Mouse (Mus musculus) neural tube, embryonic 15.5 days (tissue): ENCODE measurements at regions not wholly inside any gene's neighbourhood (a gene's known extent, or its start where the extent isn't known, plus 50 kb on each side); places are given as distances from the start of the nearest gene placed in this dataset.

Experiments used
- ATAC-seq: fragments of 200-750 bp; cut with Nextera tagmentation; 2 replicates; pipeline ENCODE4 v1.8.0; 2017; ENCODE audit warnings: mild to moderate bottlenecking, moderate TSS enrichment, moderate library complexity; ENCODE audit not compliant: low FRiP score
- H3K27ac ChIP-seq: fragments of 300-500 bp; sonication (generic); replicated peaks from 2 replicates; pipeline ENCODE4 v1.5.1; 2015; ENCODE audit warnings: mild to moderate bottlenecking, inconsistent platforms
- H3K27me3 ChIP-seq: fragments of 300-500 bp; sonication (generic); replicated peaks from 2 replicates; pipeline ENCODE4 v1.6.1; 2015; ENCODE audit warnings: inconsistent platforms
- H3K36me3 ChIP-seq: fragments of 300-500 bp; sonication (generic); 2 replicates; pipeline ENCODE4 v1.6.1; 2015; ENCODE audit warnings: inconsistent platforms
- H3K4me1 ChIP-seq: fragments of 300-500 bp; sonication (generic); 2 replicates; pipeline ENCODE4 v1.6.1; 2015; ENCODE audit warnings: inconsistent platforms
- H3K4me2 ChIP-seq: fragments of 300-500 bp; sonication (generic); 2 replicates; pipeline ENCODE4 v1.6.1; 2015; ENCODE audit warnings: inconsistent platforms, mild to moderate bottlenecking, moderate library complexity
- H3K4me3 ChIP-seq: fragments of 300-500 bp; sonication (generic); replicated peaks from 2 replicates; pipeline ENCODE4 v1.5.1; 2015; ENCODE audit warnings: mild to moderate bottlenecking, inconsistent platforms
- H3K9ac ChIP-seq: fragments of 300-500 bp; sonication (generic); replicated peaks from 2 replicates; pipeline ENCODE4 v1.6.1; 2015; ENCODE audit warnings: mild to moderate bottlenecking, inconsistent platforms
- H3K9me3 ChIP-seq: fragments of 300-500 bp; sonication (generic); replicated peaks from 2 replicates; pipeline ENCODE4 v1.6.1; 2016; ENCODE audit warnings: inconsistent platforms
- WGBS: fragments of 180-500 bp; shearing (Covaris S2); methylation state at CpG from one replicate; pipeline ENCODE4 v1.1.7; 2015; ENCODE audit warnings: mixed read lengths; 5-methylcytosine and 5-hydroxymethylcytosine counted together

- no peak for ATAC-seq
- Histone ChIP-seq H3K36me3 (no peaks in the 10 kb centered on the region), H3K4me2 (no peak overlapping the region), H3K27me3 (no peaks in the 10 kb centered on the region), H3K4me1 (no peaks in the 10 kb centered on the region), H3K9me3 (no peaks in the 10 kb centered on the region), H3K9ac (no peak overlapping the region), H3K27ac (no peak overlapping the region), H3K4me3 (no peak overlapping the region)
- WGBS = 54% methylated on average over 2 of the region's 2 CpGs
Measured at GRCm38 (mm10) chr9:17454397-17454796, 837.5 kb upstream of the Chordc1 start.

- Histone ChIP-seq H3K4me2 (no peak overlapping the region), H3K4me1 (no peaks in the 10 kb centered on the region), H3K27me3 (no peaks in the 10 kb centered on the region), H3K36me3 (no peaks in the 10 kb centered on the region), H3K9me3 (no peaks in the 10 kb centered on the region), H3K4me3 (no peak overlapping the region), H3K9ac (no peak overlapping the region), H3K27ac (no peak overlapping the region)
- no peak for ATAC-seq
- WGBS = 79% methylated on average over 2 of the region's 2 CpGs
Measured at GRCm38 (mm10) chr9:17466379-17466778, 825.5 kb upstream of the Chordc1 start.

DNA sequence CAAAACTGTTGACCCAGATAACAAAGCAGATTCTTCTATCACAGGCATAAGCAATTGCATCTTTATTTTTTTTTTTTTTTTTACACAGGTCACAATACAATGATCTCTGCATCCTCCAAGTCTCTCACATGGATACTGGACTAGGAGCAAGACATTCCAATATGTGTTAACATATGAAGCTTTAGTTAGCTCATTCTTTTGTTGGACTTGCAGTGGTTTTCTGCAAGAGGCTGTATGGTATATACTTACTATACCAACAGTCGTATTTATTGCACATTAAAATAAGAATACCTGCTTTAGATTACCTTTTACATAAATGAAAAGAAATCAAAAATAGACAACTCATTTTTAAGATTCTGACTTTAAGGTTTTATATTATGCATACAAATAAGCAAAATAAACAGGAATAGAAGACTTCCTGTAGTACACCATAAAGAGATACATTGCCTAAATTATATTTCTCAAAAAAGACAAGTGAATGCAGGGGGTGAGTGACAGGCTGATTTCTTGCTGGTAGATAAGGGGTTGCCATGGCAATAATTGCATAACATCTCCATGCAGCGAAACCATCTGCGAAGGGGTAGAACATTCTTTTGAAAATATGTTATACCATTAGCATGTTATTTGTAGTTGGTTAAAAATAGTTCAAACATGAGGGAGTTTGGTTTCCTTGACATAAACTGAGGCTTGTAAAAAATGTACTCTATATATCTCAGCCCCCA, 807.1 kb upstream of the Chordc1 start:
- H3K9me3 ChIP-seq = no peaks in the 10 kb centered on the region
- H3K4me1 ChIP-seq = no peaks in the 10 kb centered on the region
- H3K9ac ChIP-seq = no peak overlapping the region
- H3K4me2 ChIP-seq = no peak overlapping the region
- H3K27ac ChIP-seq = no peak overlapping the region
- WGBS = 82% methylated on average over 3 of the region's 3 CpGs
- no peaks in the 10 kb centered on the region for H3K36me3 ChIP-seq
- no peaks in the 10 kb centered on the region for H3K27me3 ChIP-seq
- no peak overlapping the region for H3K4me3 ChIP-seq
- no peak for ATAC-seq

DNA sequence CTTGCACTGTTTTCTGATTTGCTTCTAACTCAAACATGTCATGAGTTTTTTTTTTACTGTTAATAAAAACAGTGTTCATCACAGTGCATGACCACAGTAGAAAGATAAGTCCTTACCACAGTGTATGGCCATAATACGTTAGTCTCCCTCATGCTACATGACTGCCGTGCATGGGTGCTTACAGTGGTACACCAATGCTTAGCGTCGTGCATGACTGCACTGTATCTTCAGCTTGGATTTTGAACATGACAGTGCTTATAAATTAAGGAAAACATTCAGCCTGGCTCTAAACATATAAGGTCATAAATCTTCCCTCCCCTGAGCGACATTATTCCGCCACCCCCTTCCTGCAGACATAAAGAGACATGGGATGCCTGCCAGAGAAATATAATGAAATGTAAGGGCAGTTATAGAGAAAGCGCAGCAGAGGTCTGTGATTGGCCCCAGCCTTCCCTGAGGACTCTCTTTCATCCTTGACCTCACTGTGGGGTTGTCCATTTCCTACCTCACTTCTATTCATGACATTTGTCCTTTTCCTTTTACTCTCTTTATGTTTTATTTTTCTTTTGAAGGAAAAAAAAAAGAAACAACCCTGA, 791.7 kb upstream of the Chordc1 start:
- Histone ChIP-seq H3K9me3 (no peaks in the 10 kb centered on the region), H3K4me3 (no peak overlapping the region), H3K9ac (no peak overlapping the region), H3K36me3 (no peaks in the 10 kb centered on the region), H3K4me2 (no peak overlapping the region), H3K27me3 (no peaks in the 10 kb centered on the region), H3K4me1 (0 out of 2 replicates have a peak, but pooled peaks cover 4% of the 10 kb centered on the region), H3K27ac (no peak overlapping the region)
- 28% methylated on average over 7 of the region's 7 CpGs for whole genome bisulfite sequencing
- peak; percentile 72 for ATAC-seq

DNA sequence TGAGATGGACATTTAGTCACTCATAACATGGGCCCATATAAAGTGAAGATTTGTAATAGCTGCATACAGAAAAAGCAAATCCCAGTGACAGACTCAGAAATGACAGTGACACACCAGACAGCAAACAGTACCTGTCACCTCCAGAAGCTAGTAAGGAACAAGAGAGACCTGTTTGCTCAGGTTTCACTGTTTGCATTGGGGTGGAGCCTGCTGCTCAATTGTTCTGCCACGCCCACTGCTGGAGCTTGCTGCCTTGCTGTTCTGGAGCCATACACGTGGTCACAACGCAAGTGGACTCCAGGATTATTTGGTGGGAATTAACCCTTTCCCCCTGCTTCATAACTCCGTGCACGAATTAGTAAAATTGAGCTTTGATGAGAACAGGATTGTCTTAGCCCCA, 783.2 kb upstream of the Chordc1 start:
- no peaks in the 10 kb centered on the region for H3K27me3 ChIP-seq
- 63% methylated on average over 5 of the region's 5 CpGs for WGBS
- no peak overlapping the region for H3K4me3 ChIP-seq
- H3K4me1 ChIP-seq = no peaks in the 10 kb centered on the region
- ATAC-seq = no peak
- H3K9me3 ChIP-seq = no peaks in the 10 kb centered on the region
- H3K9ac ChIP-seq = no peak overlapping the region
- no peak overlapping the region for H3K4me2 ChIP-seq
- H3K27ac ChIP-seq = no peak overlapping the region
- H3K36me3 ChIP-seq = no peaks in the 10 kb centered on the region

DNA sequence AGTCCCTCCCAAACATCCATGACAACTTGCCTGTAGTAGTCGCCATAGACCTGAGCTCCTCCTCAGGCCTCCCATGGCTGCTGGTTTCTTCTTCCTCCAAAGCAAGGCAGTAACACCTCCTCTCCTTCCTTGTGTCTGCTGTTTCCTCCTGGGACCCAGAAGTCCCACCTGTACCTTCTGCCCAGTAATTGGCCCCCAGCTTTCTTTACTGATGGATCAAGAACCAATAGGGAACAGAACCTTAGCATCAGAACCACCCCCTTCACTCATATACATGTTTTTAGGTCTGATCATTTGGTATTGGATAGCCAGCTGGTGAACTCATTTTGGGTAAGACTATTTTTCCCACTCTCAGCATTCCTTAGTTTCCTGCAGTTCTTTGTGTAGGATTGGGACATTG, 735.7 kb upstream of the Chordc1 start:
- H3K9me3 ChIP-seq = no peaks in the 10 kb centered on the region
- whole genome bisulfite sequencing = 95% methylated on average over 1 of the region's 1 CpGs
- H3K4me3 ChIP-seq = no peak overlapping the region
- no peaks in the 10 kb centered on the region for H3K27me3 ChIP-seq
- no peak overlapping the region for H3K9ac ChIP-seq
- no peaks in the 10 kb centered on the region for H3K4me1 ChIP-seq
- no peaks in the 10 kb centered on the region for H3K36me3 ChIP-seq
- ATAC-seq = no peak
- no peak overlapping the region for H3K27ac ChIP-seq
- H3K4me2 ChIP-seq = no peak overlapping the region

- Histone ChIP-seq H3K27ac (no peak overlapping the region), H3K9me3 (no peaks in the 10 kb centered on the region), H3K36me3 (no peaks in the 10 kb centered on the region), H3K9ac (no peak overlapping the region), H3K4me1 (no peaks in the 10 kb centered on the region), H3K27me3 (no peaks in the 10 kb centered on the region), H3K4me2 (no peak overlapping the region), H3K4me3 (no peak overlapping the region)
- WGBS = 86% methylated on average over 5 of the region's 5 CpGs
- ATAC-seq = no peak
Measured at GRCm38 (mm10) chr9:17557611-17558370, 734.1 kb upstream of the Chordc1 start.

GRCm38 (mm10) chr9:17567784-17568518, 724.0 kb upstream of the Chordc1 start:
- Histone ChIP-seq H3K9me3 (no peaks in the 10 kb centered on the region), H3K9ac (no peak overlapping the region), H3K4me1 (no peaks in the 10 kb centered on the region), H3K36me3 (no peaks in the 10 kb centered on the region), H3K4me3 (no peak overlapping the region), H3K27me3 (no peaks in the 10 kb centered on the region), H3K27ac (no peak overlapping the region), H3K4me2 (no peak overlapping the region)
- 71% methylated on average over 3 of the region's 3 CpGs for WGBS
- no peak for ATAC-seq

DNA sequence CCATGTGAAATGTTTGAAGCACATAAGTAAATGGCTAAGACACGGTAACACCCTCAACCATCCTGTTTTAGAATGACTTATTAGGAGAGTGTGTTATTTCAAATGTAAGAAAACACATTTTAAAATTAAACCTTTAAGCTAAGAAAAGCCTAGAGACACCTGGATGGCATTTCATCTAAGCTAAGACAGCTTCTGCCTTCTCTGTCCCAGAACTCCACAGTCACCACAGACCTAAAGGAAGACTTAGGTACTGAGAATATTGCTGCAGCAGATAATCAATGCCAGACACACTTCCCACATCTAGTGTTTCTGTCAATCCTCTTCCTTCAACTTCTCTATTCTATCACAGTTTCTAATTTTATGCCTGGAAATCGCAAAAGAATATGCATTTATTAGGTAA, 704.4 kb upstream of the Chordc1 start:
- no peak for ATAC-seq
- no peaks in the 10 kb centered on the region for H3K4me1 ChIP-seq
- no peak overlapping the region for H3K9ac ChIP-seq
- no peak overlapping the region for H3K4me3 ChIP-seq
- no peak overlapping the region for H3K4me2 ChIP-seq
- WGBS = 93% methylated on average over 2 of the region's 2 CpGs
- no peak overlapping the region for H3K27ac ChIP-seq
- no peaks in the 10 kb centered on the region for H3K27me3 ChIP-seq
- H3K36me3 ChIP-seq = no peaks in the 10 kb centered on the region
- H3K9me3 ChIP-seq = no peaks in the 10 kb centered on the region

DNA sequence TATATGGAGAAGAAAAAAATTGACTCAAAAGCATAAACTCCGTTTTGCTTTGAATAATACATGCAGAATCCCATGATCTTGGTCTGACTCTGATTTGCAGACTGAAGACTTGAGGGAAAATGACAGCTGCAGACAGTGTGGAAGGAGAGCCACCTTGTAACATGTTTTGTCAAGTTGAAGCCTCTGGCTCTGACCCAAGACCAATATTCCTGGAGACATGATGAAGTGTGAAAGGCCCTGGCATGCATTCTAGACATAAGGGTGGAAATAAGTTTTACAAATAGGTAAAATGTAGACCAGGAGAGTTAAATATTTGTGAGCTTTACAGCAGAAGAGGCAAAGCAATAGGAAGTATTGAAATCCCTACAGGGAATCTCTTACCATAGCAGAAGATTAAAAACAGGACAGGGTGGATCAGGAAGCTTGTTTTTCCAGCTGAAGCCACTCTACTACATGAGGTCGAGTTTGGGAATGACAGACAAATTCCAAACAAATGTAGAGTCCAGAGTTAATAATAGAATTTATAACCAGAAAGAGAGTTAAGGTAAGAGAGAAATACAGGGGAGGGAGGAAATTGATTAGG, 703.9 kb upstream of the Chordc1 start:
- no peaks in the 10 kb centered on the region for H3K9me3 ChIP-seq
- H3K27ac ChIP-seq = no peak overlapping the region
- WGBS = 62% methylated on average over 2 of the region's 2 CpGs
- H3K4me2 ChIP-seq = no peak overlapping the region
- H3K9ac ChIP-seq = no peak overlapping the region
- no peaks in the 10 kb centered on the region for H3K4me1 ChIP-seq
- H3K4me3 ChIP-seq = no peak overlapping the region
- H3K36me3 ChIP-seq = no peaks in the 10 kb centered on the region
- no peaks in the 10 kb centered on the region for H3K27me3 ChIP-seq
- no peak for ATAC-seq

GRCm38 (mm10) chr9:17611146-17611545, 680.8 kb upstream of the Chordc1 start:
- no peaks in the 10 kb centered on the region for H3K36me3 ChIP-seq
- H3K9me3 ChIP-seq = no peaks in the 10 kb centered on the region
- no peak for ATAC-seq
- WGBS = 42% methylated on average over 1 of the region's 1 CpGs
- H3K4me3 ChIP-seq = no peak overlapping the region
- no peaks in the 10 kb centered on the region for H3K4me1 ChIP-seq
- H3K27me3 ChIP-seq = no peaks in the 10 kb centered on the region
- H3K9ac ChIP-seq = no peak overlapping the region
- H3K27ac ChIP-seq = no peak overlapping the region
- no peak overlapping the region for H3K4me2 ChIP-seq
